Mouse (Mus musculus) CD8-positive naive resting alpha-beta T cell, adult 2 months (primary cell): Measurements from ENCODE around the gene 4930469K13Rik.

Experiments used
- DNase-seq, 2 experiments: peaks; one replicate each; pipeline ENCODE4 v3.0.0; 2022; ENCODE audit warnings: low read depth in 2 of 2, low spot score in 2 of 2

Gene 4930469K13Rik

GRCm38 (mm10) chr11:33998244-33998643 lies 100.1 kb downstream of the 4930469K13Rik start:
- DNase-seq, result no peak

GRCm38 (mm10) chr11:33993496-33993895 lies 104.9 kb downstream of the 4930469K13Rik start:
- no peak for DNase-seq

- no peak for DNase-seq
These were observed 105.4 kb downstream of the 4930469K13Rik start, which contains the start of gene Kcnip1 for GRCm38 (mm10) chr11:33992938-33993337. TSS of gene Kcnip1 (minus strand) at chr11:33993152.

- no peak for DNase-seq
These were observed 108.4 kb downstream of the 4930469K13Rik start for GRCm38 (mm10) chr11:33990002-33990401.

GRCm38 (mm10) chr11:33986525-33986924 lies 111.8 kb downstream of the 4930469K13Rik start:
- no peak for DNase-seq

GRCm38 (mm10) chr11:33980146-33980545 lies 118.2 kb downstream of the 4930469K13Rik start:
- no peak for DNase-seq

- DNase-seq, result no peak
These were observed 123.2 kb downstream of the 4930469K13Rik start for GRCm38 (mm10) chr11:33975121-33975520.

- DNase-seq, result no peak
These were observed 123.9 kb downstream of the 4930469K13Rik start for GRCm38 (mm10) chr11:33974341-33975040.

- no peak for DNase-seq
These were observed 126.2 kb downstream of the 4930469K13Rik start for GRCm38 (mm10) chr11:33972114-33972513.

GRCm38 (mm10) chr11:33969199-33969598 lies 129.2 kb downstream of the 4930469K13Rik start:
- no peak for DNase-seq

- DNase-seq, result no peak
These were observed 130.6 kb downstream of the 4930469K13Rik start for GRCm38 (mm10) chr11:33967708-33968107.

GRCm38 (mm10) chr11:33965380-33965779 lies 133.0 kb downstream of the 4930469K13Rik start:
- DNase-seq, result no peak

GRCm38 (mm10) chr11:33962688-33963407 lies 135.5 kb downstream of the 4930469K13Rik start, which contains the start of gene Kcnmb1:
TSS of gene Kcnmb1 (plus strand) at chr11:33963013.
- no peak for DNase-seq

- no peak for DNase-seq
These were observed 136.2 kb downstream of the 4930469K13Rik start for GRCm38 (mm10) chr11:33962178-33962577.

GRCm38 (mm10) chr11:33958713-33959112 lies 139.6 kb downstream of the 4930469K13Rik start:
- DNase-seq, result peak; percentile 35 to 53

- DNase-seq, result no peak
These were observed 140.8 kb downstream of the 4930469K13Rik start for GRCm38 (mm10) chr11:33957595-33957994.

- DNase-seq, result no peak
These were observed 141.7 kb downstream of the 4930469K13Rik start for GRCm38 (mm10) chr11:33956623-33957022.

- no peak for DNase-seq
These were observed 142.4 kb downstream of the 4930469K13Rik start for GRCm38 (mm10) chr11:33955982-33956381.

- no peak for DNase-seq
These were observed 146.4 kb downstream of the 4930469K13Rik start for GRCm38 (mm10) chr11:33951684-33952625.

- DNase-seq, result no peak
These were observed 147.2 kb downstream of the 4930469K13Rik start for GRCm38 (mm10) chr11:33951155-33951554.

- no peak for DNase-seq
These were observed 151.9 kb downstream of the 4930469K13Rik start for GRCm38 (mm10) chr11:33946501-33946900.
